Mouse (Mus musculus): ENCODE results near the gene Fam240b. TPM values are rescaled to one million over a fixed set of nuclear protein-coding genes. Genes with fewer than 3 reads are reported as not detected.
A peak's percentile ranks its signal among the peaks of the same experiment; 100 is the strongest.
"Not testable (repeated sequence)": the region's sequence is repeated elsewhere in the genome, so short reads cannot be mapped to it uniquely, and the experiment has no call there.

Gene Fam240b
- total RNA-seq (2021) = not detected
- not detected in 2 replicates for polyA plus RNA-seq (2012; rRNA removed)
- long read RNA-seq = 0 reads

DNA sequence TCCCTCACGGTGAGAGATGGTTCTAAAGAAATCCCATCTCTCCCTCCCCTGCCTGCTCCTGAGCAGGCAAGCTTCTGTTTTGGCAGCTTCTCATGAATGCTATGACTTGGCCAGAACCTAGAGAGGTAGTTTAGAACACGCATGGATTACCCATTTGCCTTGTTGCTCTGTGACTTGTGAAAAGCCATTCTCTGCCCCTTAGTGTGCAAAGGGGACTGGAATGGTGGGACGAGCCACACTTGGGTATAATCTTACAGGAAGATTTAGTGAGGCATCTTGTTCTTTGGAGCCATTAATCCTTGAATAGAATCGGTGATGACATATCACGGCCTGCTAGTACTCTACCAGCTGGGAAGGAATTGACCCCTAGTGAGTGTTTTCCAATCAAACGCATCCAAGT lies at the start of gene Fam240b:
Gene Fam240b (minus strand): TSS at position 101 of the 400 bp plus-strand sequence.
- no peak for DNase-seq

DNA sequence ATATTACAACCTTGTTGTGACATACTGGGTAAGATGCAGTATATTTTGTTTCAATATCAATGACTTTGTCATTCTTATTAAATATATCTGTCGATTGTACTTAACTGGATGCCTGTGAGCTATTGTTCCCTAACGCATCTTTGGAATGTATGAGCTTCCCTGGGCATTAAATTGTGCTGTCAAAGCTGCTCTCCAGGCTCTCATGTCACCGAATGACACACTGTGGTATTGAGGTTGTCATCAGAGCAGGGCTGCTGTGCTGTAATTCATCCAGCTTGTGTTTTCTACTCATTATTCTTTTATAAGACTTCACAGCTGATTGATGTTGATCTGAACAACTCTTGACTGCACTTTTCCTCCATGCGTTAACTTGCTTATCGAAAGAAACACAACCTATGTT lies 32.5 kb upstream of the Fam240b start:
- DNase-seq = no peak

DNA sequence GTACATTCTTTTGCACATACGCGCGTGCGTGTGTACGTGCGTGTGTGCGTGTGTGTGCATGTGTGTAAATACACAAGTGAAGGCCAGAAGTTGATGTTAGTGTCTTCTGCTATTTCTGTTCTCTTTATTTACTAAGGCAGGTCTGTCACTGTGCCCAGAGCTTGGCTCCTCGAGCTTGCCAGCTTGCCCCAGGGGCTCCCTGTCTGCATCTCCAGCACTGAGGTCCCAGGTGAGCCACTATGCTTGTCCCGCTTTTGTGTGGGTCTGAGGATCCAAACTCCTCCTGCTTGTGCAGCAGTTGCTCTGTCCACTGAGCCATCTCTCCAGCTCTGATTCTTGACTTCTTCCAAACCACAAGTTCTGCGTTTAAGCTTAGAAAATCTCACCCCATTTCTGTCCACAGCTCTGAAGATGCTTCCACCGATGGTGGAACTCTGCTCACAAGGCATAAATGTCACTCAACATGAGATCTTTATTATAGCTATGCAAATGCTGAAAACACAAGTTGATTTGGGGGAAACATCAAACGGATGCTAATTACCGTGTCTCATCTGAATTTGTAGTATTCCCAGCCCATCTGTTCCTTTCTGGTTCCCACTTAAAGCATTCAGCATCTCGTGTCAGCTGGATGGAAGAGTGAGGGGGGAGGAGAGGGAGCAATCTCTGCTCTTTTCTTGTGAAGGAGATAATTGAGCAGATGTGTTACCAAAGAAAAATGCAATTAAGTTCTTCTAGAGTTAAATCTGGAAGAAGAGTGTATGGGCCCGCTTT lies 29.1 kb upstream of the Fam240b start:
- no peak for DNase-seq

DNA sequence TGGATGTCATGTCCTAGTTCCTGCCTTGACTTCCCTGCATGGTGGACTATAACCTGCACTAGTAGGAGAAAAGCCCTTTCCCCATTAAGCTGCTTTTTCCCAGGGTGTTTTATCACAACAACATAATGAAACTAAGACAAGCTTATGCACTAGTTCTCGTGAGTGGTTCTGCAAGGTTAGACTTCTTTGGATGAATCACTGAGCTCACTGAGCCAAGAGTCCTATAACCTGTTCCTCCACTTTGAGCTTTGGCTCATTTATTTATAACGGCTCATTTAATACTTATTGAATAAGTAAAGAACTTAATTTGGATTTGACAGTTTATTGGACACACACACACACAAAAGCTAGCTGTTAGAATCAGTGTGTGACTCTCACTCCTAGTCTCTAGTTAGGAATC lies 16.7 kb upstream of the Fam240b start:
- DNase-seq = no peak

DNA sequence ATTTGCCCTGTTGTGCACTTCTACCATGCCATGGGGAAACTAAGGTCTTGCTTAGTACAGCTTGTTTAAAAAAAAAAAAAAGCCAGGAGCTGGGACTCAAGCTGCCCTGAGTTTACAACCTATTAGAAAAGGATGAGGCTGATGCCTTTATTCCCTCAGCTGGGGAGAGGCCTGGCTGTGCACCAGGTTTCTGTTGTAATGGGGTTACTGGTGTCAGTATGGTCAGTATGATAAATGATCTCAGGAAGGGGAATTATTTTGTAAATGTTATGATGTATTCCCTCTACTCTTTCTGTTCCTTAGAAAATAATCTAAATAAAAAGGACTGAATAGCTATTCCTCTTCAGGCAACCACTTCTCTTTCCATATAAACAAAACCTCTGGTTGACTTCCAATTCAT lies 14.0 kb upstream of the Fam240b start:
- no peak for DNase-seq

DNA sequence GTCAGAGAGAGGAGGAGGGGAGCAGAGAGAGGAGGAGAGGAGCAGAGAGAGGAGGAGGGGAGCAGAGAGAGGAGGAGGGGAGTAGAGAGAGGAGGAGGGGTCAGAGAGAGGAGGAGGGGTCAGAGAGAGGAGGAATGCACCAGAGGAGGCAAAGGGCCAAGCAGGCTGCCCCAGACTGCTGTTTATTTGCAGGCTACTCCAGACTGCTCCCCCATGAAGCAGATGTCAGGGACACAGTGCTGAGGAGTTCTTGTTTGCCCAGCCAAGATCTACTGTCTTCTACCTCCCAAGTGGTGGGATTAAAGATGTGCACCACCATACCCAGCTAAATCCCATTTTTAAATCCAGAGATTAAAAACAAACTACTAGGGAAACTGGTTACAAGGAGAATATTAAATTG lies 9.8 kb upstream of the Fam240b start:
- DNase-seq = no peak

DNA sequence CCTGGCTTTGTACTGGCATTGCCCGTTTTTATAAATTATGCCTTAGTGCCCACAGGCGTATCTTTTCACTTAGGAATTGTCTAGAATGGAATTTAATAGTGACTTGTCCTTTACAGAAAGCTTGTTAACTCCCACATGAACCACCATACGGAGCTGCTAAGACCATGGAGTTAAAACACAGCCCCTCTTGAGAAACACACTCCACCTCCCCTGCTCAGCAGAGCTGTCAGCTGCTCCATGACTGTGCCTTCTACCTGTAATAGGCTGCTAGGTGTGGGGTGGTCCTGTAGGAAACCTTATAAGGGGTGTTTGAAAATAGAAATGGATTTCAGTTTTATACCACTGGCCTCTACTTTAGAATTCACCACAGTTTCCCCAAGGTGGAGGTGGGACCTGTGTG lies 5.2 kb upstream of the Fam240b start:
- no peak for DNase-seq

DNA sequence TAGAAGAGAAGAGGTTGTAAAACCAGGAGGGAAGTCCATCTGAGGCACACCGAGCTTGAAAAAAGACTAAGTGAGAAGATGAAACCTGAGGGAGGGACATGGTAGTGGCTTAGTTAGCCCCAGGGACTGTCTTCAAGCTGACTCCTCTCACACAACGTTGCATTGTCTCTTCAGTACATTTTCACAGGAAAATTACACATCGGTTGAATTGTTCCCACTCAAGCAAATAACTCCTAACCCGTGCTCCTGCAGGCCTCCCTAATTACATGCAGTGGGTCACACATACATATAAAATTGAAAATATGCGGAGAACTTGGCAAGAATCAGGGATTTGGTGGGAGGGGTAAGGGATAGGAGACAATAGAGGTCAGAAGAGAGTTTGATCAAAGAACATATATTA lies 4.0 kb downstream of the Fam240b start:
- no peak for DNase-seq

DNA sequence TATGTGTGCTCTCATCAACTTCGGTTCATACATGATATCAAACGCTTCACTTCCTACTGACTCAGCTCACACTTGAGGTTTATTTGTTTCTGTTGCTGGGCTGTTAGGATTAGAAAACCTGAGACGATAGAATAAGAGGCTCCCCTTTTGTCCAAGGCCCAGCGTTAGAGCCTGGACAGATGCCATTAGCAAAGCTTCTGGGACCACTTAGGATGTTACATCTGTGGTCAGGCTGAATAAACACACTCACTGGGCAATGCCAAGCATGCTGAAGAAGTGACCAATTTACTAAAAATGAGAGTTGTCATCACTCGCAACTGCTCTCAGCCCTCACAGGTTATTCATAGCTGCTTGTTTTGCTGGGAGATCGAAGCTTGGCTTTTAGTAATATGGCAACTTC lies 7.7 kb downstream of the Fam240b start:
- DNase-seq = no peak

DNA sequence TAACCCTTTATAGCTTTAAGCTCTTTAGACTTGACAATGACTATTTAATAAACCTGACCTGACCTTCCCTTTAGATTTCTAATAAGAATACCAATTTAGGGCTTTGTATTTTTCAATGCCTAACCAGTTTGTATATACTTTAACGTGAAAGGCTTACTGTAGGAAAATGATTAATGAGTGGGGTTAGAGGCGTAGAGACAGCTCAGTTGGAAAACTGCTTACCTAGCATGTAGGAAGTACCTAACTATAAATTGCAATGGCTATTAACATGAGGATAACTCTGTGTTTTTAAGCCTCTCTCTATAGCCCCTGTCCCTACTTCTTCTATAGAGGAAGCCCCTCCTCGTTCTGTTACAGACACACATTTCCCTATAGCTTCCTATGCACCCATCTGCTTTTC lies 17.6 kb downstream of the Fam240b start:
- DNase-seq = no peak

DNA sequence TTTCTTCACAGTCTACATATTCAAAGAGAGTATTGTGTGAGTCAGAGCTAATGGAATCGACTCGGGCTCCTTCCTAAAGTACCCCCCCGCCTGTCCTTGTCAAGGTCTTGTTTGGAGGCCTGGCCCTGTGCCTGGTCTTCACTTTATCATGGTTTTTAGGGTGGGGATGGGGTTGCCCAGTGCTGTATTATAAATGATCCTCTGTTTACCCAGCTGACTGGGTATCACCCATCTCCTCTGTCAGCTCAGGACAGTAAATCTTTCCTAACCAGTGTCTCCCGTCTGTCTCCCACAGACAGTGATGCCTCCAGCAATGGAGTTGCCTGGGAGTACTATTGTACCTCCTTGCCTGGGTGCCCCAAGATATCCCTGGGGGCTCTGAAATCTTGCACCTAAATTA lies 19.6 kb downstream of the Fam240b start:
- peak; percentile 78 for DNase-seq

DNA sequence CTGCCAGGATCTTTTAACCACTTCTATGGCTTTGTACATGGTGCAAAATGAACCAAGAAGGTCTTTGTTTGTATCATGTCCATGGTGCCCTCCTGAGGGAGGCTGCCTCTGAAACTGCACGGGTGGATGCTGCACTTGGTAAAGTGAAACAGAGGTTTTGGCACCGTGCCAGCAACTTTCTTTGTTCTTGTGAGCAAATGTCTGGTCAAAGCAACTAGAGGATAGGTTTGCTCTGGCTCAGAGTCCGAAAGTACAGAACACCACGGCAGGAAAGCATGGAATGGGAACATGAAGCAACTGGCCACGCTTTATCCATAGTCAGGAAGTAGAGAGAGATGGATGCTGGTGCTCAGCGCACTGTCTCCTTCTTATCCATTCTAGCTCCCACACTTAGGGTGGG lies 29.7 kb downstream of the Fam240b start:
- DNase-seq = no peak

DNA sequence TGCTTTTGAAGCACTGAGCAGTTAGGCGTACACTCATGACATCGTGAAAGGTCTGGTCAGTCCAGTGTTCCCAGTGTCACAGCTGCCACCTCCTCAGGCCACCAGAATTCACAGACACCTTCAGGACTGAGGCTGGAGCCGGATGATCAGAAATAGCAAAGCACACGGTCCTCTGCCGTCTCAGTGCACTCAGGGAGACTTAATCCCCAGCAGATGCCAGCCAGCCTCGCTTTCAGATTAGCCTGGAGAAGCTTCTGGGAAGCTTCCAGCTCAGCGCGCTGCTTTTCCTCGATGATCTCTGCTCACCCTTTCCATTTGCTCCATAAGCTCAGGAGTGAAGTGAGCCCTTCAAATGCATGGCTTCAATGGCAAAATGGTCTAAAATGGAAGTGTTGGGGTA lies 32.4 kb downstream of the Fam240b start:
- no peak for DNase-seq

DNA sequence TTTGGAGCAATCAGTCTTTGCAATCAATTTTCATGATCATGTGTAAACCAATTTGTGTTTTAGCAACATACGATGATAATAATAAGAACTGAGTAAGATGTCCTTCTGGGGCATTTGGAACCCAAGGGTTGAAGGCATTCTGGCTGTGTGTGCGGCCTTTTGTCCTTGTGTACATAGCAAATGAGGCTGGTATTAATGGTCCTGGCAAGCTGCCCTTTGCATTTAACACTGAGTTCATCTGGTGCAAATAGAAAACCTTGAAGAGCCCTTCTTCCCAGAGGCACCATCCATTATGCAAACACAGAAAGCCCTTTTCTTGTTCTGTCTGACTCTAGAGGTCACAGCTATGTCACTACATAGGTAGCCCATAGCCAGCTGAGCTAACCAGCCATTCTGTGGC lies 35.0 kb downstream of the Fam240b start:
- DNase-seq = peak; percentile 49

DNA sequence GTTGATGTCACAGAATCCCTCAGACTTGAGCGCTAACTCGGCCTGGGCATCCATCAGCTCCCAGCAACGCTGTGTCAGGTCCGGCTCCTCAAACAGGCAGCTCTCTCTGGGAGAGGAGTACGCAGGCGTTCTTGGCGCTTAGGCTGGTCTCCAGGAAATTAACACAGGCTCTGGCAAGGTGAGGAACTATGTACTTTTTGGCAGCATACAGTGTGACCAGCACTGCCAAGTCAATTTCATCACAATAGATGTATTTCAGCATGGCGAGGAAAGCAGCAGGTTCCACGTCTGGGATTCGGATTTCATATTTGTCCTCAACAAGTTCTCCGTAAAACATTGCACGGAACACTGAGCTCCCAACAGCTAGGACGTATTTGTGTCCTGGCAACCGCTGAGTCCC lies 39.4 kb downstream of the Fam240b start:
- no peak for DNase-seq

DNA sequence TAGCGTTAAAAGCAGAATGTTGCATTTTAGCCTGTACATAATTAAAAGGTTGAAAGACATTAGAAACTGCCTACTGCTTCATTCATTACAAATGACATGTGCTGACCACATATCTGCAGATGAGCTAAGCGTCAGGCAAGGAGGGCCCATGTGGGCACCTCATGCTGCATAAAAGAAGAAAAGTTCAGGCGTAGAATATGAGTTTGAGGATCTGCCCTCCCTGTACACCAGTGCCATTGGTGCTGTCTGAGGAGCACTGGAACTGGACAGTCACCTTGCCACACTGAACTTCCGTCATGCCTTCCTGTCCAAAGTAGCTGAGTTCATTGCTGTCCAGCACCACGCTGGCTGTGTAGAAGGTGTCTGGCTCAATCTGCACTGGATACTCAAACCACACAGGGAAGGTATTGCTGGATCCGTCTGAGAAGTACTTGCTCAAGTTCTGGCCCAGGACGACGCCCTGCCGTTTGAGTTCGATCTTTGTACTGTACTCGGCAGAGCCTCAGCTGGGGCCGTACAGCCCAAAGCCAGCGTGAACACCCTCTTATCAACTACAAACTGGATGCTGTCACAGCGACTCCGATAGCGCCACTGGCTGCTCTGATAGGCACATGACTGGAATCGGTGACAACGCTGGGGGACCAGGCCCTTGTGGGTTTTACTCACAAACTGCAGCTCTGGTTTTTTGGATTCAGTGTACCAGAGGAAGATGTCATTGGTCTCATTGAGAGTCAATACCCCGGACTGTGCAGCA lies 40.2 kb downstream of the Fam240b start:
- not testable (repeated sequence) for DNase-seq

DNA sequence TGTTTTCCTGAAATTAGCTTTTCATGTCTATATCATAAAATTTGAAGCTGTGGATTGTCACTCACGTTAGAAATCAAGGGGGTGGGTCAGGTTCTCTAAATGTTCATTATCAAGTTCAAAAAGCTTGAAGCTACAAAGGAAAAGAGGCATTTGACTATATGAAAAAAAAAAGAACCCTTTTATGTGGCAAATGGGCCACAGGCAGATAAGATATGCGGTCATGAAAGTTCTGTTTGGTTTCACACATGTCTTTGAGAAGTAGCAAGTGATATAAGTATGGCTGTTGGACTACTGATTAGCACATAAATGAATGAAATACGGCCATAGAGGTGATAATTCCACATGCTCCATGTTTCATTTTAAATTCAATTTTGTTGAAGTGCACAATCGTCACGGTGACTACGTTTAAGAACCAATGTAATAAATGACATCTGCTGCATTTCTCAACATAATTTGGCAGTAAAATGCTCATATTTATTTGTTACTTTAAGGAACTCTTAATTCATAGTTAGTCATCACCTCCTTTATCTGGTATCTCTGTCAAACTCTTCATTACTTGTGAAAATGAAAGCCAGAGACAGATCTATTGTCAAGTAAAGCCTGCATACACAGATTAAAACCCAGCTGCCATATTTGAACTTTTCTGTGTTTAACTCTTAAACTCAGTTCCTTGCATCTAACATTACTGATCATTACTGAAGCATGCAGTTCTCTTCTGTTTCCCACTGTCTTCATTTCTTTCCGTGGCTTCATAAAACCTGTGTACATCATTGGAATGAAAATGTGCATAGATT lies 47.4 kb downstream of the Fam240b start:
- no peak for DNase-seq

DNA sequence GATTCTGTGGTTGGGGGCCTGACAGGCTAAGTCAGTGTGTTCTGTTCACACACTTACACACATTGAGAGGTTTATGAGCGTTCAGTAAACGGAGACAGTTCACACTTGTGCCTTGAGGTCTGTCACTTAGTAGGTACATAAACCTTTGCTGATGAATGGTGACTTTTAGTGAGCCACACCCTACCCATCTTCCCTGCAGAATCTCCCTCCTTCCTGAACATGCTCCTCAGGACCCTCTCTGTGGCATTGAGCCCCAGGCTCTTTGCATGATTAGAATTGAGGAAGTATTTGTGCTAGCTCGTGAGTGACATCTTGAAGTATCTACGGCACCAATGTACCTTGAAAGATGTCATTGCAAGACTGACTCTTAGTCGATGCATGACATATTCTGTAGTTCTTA lies 48.9 kb downstream of the Fam240b start:
- DNase-seq = no peak

DNA sequence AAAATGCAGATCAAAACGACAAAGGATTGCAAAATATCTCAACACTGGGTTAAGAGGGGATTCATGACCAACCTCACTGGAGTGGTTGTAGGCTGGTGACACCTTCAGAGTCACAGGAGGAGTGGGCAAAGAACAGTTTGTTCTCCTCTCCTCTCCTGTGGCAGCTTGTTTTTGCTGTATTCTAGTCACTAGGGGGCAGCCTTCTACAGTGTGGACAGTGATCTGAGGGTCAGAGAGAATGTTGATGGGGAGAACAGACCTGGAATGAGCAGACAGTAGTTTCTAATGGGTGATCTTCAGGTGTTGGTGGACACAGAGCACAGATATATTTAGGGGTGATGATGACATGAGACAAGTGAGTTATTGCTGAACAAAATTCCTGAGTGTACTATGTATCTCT lies 49.6 kb downstream of the Fam240b start:
- DNase-seq = peak; percentile 24

DNA sequence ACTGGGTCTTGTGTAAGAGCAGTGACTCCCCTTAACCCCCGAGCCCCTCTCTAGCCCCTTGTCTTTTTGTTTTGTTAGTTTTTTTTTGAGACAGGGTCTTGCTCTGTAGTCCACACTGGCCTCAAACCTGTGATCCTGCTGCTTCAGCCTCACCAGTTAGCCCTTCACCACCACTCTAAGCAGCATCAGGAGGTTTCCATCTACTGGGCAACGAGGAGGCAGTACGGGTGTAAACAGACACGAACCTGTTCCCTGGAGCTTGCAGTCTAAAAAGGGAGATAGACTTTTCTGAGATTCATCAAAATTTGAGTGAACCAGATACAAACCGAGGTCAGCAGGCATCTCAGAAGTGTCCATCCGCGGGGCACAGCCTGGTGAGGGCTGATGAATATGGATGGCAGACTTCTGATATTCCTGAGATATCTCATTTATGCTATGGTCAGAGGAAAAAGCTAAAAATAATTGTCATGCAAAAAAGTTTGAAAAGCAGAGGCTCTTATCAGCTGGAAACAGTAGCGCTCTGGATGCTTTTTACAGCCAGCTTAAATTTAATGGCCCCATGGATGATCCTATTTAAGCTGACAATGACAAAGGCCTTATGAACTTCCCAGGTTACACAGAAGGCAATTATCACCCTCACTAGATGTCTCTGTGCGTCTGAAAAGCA lies 52.2 kb downstream of the Fam240b start:
- DNase-seq = no peak

DNA sequence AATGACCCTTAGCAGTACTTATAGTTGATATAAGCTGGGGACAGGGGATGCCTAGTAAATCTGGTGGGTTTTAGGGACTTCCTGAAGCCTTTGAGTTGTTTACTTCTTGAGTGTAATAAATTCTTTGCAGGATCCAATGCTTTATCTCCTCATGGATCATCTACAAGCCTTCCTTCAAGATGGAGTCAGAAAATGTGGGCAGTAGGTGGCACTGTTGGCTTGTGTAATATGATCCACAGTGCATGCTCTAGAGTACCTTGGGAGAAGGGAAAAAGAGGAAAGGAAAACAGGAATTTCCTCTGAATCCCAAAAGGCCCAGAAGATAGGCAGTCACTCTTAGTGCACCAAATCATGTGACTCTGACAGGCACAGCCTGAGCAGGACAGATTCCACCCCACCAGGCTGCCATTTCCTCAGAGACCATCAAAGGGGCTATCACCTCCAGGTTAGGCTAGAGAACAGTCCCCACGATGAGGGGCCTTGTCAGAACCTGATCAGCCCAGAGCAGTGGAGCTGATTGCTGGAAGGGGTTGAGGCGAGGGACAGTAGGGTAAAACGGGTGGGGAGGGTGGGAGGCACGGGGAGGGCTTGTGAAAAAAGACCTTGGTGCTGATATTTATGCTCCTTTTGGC lies 54.2 kb downstream of the Fam240b start:
- peak; percentile 61 for DNase-seq

DNA sequence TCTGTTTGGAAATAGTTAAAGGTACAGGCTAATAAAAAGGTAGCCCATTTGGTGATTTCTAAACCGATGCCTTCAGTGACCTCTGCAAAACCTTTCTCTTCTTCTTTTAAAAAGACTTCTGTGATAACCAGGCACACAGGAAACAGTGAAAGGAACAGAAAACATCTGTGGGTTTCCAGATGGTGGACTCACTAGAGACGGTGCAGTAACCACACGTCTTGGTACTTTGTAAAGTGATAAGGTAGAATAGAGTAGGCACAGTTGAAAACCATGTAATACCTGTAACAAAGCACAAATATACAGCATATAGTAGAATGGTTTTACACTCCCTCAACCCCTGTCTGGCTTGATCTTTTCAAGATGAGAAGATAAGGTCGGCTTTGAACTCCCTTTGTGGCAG lies 57.0 kb downstream of the Fam240b start:
- no peak for DNase-seq
